Mouse (Mus musculus) lung, adult 2 months (tissue): ENCODE measurements around the gene Tmem94.

Experiments
- CTCF ChIP-seq: fragments of 200-500 bp; IDR thresholded peaks from 2 replicates; pipeline ENCODE4 v1.5.1; 2011; ENCODE audit warnings: mild to moderate bottlenecking, low read length, control low read depth; ENCODE audit not compliant: insufficient read depth
- POLR2A ChIP-seq: fragments of 200-500 bp; IDR thresholded peaks from 2 replicates; pipeline ENCODE4 v1.6.1; 2011; ENCODE audit warnings: low read depth, mild to moderate bottlenecking, control low read depth, low read length, borderline replicate concordance; ENCODE audit errors: extremely low read depth

- TF ChIP-seq CTCF (no peak), POLR2A (no peak)
Measured at GRCm38 (mm10) chr11:115819915-115820623, 54.8 kb downstream of the Tmem94 start.
